Mouse (Mus musculus) Patski (cell line): ENCODE results near the gene Cd36. TPM values are rescaled to one million over a fixed set of nuclear protein-coding genes. Genes with fewer than 3 reads are reported as not detected.

Source experiments
- ATAC-seq: fragments of 100-300 bp; one replicate; pipeline ENCODE4 v1.8.0; 2021
- CTCF ChIA-PET: fragments of 350-600 bp; sonication (Branson Sonifier 250); formaldehyde crosslinking; loops from one replicate; lab custom pipeline; 2022; ENCODE audit warnings: inconsistent platforms; lab: Charles Lee
- POLR2A ChIA-PET: fragments of 350-600 bp; sonication (Branson Sonifier 250); formaldehyde crosslinking; loops from one replicate; lab custom pipeline; 2022; ENCODE audit warnings: antibody characterized with exemption, inconsistent platforms; lab: Charles Lee
- DNase-seq: peaks from one replicate; pipeline ENCODE4 v3.0.0-alpha.2; 2011; ENCODE audit warnings: low read depth, low spot score
- H3K27me3 ChIP-seq: fragments of 371-371 bp; one replicate; pipeline ENCODE4 v1.5.1; 2021
- CTCF ChIP-seq: fragments of 100-300 bp; IDR thresholded peaks from one replicate; pipeline ENCODE4 v1.5.1; 2021
- in situ Hi-C: fragments of 300-500 bp; cut with MboI; formaldehyde crosslinking; loops from 3 replicates; pipeline ENCODE4 v1.11.1; 2018; ENCODE audit warnings: low pct_unique_long_range_greater_than_20kb, mixed read lengths
- polyA plus RNA-seq: library from polyadenylated mRNA; unstranded; gene quantifications from one replicate; pipeline ENCODE4 v1.2.3, GENCODE M21; 2021

Cd36 gene
- polyA plus RNA-seq, 1 experiment from 2014 or later: 0.26 TPM

GRCm38 (mm10) chr5:17893577-17894172 lies 5.1 kb upstream of the Cd36 start:
- ATAC-seq (no peak), DNase-seq (no peak)
- H3K27me3 ChIP-seq: peaks cover 25% of the 10 kb centered on the region
- ChIA-PET POLR2A (no interaction called here), CTCF (no interaction called here)
- no peak for TF ChIP-seq CTCF
- in situ Hi-C loops: no loop called here

- peaks cover 31% of the 10 kb centered on the region for H3K27me3 ChIP-seq
- POLR2A ChIA-PET: no interaction called here
- CTCF ChIA-PET: no interaction called here
- ATAC-seq: no peak
- in situ Hi-C loops: no loop called here
- no peak for TF ChIP-seq CTCF
- no peak for DNase-seq
These were observed 690 bp upstream of the Cd36 start for GRCm38 (mm10) chr5:17889291-17889690.

DNA sequence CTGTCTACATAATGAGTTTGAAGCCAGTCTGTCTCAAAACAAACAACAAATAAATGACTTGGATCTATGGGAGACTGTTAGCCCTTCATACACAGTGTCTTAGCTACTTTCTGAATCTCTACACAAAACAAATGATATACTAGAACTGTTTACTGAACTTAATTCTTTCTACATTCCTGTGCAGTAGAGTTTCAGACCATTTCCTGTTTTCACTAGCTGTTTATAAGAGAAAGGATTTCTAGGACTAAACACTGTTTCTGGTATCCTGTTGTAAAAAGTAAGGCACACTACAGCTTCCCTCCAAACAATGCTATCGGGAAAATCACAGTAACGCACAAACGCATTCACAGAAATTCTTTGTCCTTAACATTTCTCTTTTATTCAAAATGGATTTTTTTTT lies 2.2 kb downstream of the Cd36 start:
- TF ChIP-seq CTCF: no peak
- ATAC-seq (no peak), DNase-seq (no peak)
- POLR2A ChIA-PET: no interaction called here
- CTCF ChIA-PET: no interaction called here
- H3K27me3 ChIP-seq: peaks cover 31% of the 10 kb centered on the region
- in situ Hi-C loops: no loop called here

DNA sequence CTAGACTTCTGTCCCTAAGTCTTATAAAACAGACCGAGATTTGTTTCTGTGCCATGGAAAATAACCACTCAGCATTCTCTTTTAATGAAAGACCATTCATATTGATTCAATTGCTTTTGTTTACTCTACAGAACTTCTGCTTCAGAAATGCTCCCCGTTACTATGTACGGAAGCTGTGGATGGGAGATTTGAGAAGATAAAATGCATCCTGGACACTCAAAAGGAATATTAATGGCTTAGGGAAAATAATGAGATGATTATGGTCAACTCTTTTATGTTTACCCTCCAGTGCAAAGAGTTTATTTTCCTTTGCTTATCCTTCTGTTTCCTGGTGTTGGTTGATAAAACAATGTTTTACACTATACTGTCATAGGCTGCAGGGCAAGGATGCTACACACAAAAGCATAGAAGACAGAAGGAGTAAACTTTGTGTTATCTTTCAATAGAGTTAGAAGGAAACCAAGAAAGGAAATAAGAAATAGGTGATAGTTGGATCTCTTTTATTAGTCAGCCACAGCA lies 5.2 kb downstream of the Cd36 start:
- POLR2A ChIA-PET: no interaction called here
- H3K27me3 ChIP-seq: peaks cover 21% of the 10 kb centered on the region
- in situ Hi-C loops: no loop called here
- no peak for TF ChIP-seq CTCF
- ATAC-seq (no peak), DNase-seq (no peak)
- CTCF ChIA-PET: interaction anchor here (0.8 kb wide), 1 partner anchor 13 kb away, joined by 3 read pairs; no protein-coding TSS in a partner anchor

GRCm38 (mm10) chr5:17881542-17881896 lies 7.1 kb downstream of the Cd36 start:
- no peak for TF ChIP-seq CTCF
- no peak for ATAC-seq
- ChIA-PET POLR2A (no interaction called here), CTCF (interaction anchor here (0.9 kb wide), 1 partner anchor 21 kb away, joined by 3 read pairs; no protein-coding TSS in a partner anchor)
- no peak for DNase-seq
- peaks cover 26% of the 10 kb centered on the region for H3K27me3 ChIP-seq
- in situ Hi-C loops: no loop called here

DNA sequence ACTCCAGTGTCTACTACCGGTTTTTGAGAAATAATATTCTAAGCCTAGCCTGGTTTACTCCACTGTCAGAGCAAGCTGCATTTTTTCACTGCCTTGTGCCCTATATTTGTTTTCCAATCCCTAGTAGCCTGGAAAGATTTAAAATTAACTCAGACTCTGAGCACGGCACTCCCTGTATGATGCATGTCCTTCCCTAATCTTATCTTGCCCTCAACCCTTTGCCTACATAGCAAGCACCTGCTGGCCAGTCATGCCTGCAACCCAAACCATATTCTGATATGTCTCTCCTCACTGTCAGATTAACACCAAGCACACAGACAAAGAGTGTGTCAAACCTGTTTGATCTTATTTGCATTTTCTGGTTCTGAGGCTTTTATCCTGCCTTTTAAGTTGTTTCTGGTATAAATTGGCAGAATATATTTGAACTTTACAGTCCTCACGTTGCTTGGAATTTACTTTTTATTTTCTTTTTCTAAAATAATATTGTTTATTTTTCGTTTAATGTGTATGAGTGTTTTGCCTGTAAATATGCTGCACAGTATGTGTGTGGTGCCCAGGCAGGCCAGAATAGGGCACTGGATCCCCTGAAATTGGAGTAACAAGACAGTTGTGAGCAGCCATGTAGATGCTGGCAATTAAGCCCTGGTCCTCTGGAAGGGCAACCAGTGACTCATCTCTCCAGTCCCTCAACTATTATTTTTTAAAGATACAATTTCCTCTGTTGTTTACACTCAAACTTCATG lies 7.6 kb downstream of the Cd36 start:
- ATAC-seq (no peak), DNase-seq (no peak)
- POLR2A ChIA-PET: no interaction called here
- in situ Hi-C loops: no loop called here
- CTCF ChIA-PET: no interaction called here
- no peak for TF ChIP-seq CTCF
- H3K27me3 ChIP-seq: peaks cover 29% of the 10 kb centered on the region

DNA sequence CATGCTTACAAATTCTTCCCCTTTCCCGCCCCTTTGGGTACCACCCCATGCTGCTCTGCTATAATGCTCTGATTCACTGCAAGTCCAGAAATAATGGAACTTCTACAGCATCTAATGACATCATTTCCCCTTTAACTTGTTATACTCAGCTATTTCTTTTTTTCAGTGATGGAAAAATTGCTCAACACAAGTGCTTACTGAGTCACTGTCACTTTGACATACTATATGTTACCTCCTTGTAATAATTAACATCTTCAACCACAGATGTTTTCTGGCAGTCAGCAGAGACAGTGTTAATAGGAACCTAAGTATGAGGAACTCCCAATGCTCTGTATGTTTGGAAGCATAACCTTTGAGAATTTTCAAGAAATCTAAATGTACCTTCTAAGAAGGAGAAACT lies 8.7 kb downstream of the Cd36 start:
- ATAC-seq (no peak), DNase-seq (no peak)
- ChIA-PET CTCF (no interaction called here), POLR2A (no interaction called here)
- TF ChIP-seq CTCF: no peak
- H3K27me3 ChIP-seq: peaks cover 32% of the 10 kb centered on the region
- in situ Hi-C loops: no loop called here

DNA sequence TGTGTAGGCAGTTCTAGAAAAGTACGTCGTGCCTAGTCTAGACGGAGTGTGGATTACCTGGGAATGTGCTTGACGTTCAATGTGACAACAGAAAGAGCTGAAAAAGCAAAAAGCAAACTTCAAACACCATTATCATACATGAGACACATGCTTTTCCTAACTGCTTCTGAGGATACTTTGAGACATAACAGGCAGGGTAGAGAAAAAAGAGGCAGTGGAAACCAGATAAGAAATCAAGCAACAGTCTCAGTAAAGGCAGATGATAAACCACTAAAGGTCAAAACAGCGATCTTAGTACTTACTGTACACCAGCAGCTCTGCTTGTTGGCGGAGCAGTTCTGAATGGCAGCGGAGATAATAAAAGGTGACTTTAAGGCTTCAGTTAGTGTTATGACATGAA lies 11.6 kb downstream of the Cd36 start:
- ChIA-PET POLR2A (no interaction called here), CTCF (no interaction called here)
- peaks cover 16% of the 10 kb centered on the region for H3K27me3 ChIP-seq
- no peak for TF ChIP-seq CTCF
- DNase-seq (no peak), ATAC-seq (no peak)
- in situ Hi-C loops: no loop called here

GRCm38 (mm10) chr5:17876637-17877036 lies 12.0 kb downstream of the Cd36 start:
- CTCF ChIA-PET: no interaction called here
- ATAC-seq: no peak
- peaks cover 16% of the 10 kb centered on the region for H3K27me3 ChIP-seq
- no peak for DNase-seq
- in situ Hi-C loops: no loop called here
- no peak for TF ChIP-seq CTCF
- POLR2A ChIA-PET: no interaction called here

GRCm38 (mm10) chr5:17874335-17874734 lies 14.3 kb downstream of the Cd36 start:
- ChIA-PET POLR2A (no interaction called here), CTCF (no interaction called here)
- TF ChIP-seq CTCF: no peak
- DNase-seq (no peak), ATAC-seq (no peak)
- H3K27me3 ChIP-seq: peaks cover 16% of the 10 kb centered on the region
- in situ Hi-C loops: no loop called here

DNA sequence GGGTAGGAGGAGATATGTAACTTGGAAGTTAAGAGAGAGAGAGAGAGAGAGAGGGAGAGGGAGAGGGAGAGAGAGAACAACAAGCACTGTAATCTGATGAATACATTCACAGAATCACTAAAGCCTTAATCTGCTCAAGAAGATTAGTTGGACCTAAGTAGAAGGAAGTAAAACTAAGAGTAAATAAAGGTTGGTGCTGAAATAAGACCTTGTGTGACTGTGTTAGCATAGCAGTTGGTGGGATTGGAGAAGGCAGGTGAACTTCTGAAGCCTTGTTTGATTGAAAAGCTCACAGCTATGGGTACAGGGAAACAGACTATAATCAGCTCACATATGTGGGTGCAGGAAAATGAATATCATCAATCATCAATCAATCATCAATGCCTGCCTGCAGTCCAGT lies 23.2 kb downstream of the Cd36 start:
- CTCF ChIA-PET: interaction anchor here (1.4 kb wide), 1 partner anchor 10 kb away, joined by 4 read pairs; no protein-coding TSS in a partner anchor
- in situ Hi-C loops: no loop called here
- DNase-seq: no peak
- TF ChIP-seq CTCF: no peak
- POLR2A ChIA-PET: interaction anchor here (1.0 kb wide), 1 partner anchor 10 kb away, joined by 3 read pairs; no protein-coding TSS in a partner anchor
- no peak for ATAC-seq
- peaks cover 14% of the 10 kb centered on the region for H3K27me3 ChIP-seq
